Mouse (Mus musculus) ES-E14 (cell line): ENCODE results near the gene Nepro.

ENCODE experiments used
- CHD2 ChIP-seq: IDR thresholded peaks from 2 replicates; pipeline ENCODE4 v1.6.1; 2014; ENCODE audit warnings: mild to moderate bottlenecking, low read depth, low read length, inconsistent platforms
- HCFC1 ChIP-seq: IDR thresholded peaks from 2 replicates; pipeline ENCODE4 v1.6.1; 2012; ENCODE audit warnings: low read length, inconsistent platforms, borderline replicate concordance; ENCODE audit not compliant: insufficient read depth
- ZC3H11A ChIP-seq: IDR thresholded peaks from 2 replicates; pipeline ENCODE4 v1.6.1; 2012; ENCODE audit warnings: low read depth, mild to moderate bottlenecking, inconsistent platforms, low read length, borderline replicate concordance
- ZNF384 ChIP-seq: IDR thresholded peaks from 2 replicates; pipeline ENCODE4 v1.6.1; 2012; ENCODE audit warnings: low read depth, low read length, inconsistent platforms

- no peak for TF ChIP-seq CHD2
- no peak for TF ChIP-seq ZC3H11A
- no peak for TF ChIP-seq ZNF384
- no peak for TF ChIP-seq HCFC1
Measured at GRCm38 (mm10) chr16:44757700-44758099, 33.6 kb downstream of the Nepro start.
